Mouse (Mus musculus) induced T-regulatory cell, adult 2 months (primary cell): ENCODE results near the gene Zfp36l3.
"Not testable (repeated sequence)": the region's sequence is repeated elsewhere in the genome, so short reads cannot be mapped to it uniquely, and the experiment has no call there.

Experiments
- DNase-seq: peaks from one replicate; pipeline ENCODE4 v3.0.0-alpha.2; 2012; ENCODE audit warnings: low read depth

The Zfp36l3 gene

DNA sequence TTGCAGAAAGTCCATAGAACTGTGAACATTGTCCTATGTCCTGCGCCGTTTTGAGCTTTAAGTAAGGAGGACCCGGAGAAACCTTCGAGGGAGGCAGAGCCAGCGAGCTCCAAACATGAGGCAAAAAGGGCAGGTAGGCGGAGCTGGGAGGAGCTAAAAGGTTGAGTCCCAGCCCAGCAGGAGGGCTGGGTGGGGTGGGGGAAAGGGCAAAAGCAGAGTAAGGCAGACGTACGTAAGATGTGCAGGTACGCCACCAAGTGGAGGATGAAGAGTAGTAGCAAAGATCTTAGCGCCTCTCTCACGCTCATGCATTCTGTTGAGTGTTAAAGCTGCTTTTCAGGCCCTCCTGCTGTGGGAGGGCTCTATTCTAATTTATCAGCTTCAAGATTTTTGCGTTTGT lies at the start of gene Zfp36l3:
Gene Zfp36l3 (minus strand): TSS at position 119 of the 400 bp plus-strand sequence.
- no peak for DNase-seq

DNA sequence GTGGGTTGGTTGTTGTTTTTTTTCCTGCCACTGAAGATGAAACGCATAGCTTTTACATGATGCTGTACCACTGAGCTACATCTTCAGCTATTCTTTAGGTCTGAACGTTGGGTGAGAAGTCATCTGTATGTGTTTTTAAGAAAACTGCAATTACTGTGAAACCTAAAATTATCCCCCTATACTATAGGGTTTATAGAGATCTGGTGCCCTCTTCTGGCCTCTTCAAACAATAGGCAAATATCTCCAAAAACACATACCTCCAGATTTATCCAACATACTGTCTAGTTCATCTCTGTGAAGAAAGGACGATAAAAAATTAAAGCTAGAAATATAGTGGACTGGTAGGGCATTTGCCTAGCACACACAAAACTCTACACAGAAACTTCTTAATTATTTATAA lies 22.9 kb upstream of the Zfp36l3 start:
- peak; percentile 0 for DNase-seq

DNA sequence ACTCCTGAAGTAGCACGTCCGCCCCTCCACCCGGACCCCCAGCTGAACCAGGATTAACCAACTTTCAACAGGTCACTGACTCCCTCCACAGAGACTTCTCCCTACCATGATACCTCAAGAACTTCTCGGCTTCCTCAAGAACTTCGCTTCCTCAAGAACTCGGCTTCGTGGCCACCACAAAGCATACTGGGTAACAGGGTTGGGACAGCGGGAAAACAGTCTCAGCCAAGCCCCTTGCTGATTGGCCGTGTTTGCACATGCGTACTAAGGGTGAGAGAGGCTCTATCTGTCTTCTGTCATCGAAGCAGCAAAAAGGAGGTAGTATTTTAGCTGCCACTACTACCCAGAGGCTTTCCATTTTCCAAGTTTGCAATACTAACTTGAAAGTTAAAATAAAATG lies 21.3 kb upstream of the Zfp36l3 start, which contains the start of gene Xlr:
Gene Xlr (minus strand): TSS at position 188 of the 400 bp plus-strand sequence.
- not testable (repeated sequence) for DNase-seq

DNA sequence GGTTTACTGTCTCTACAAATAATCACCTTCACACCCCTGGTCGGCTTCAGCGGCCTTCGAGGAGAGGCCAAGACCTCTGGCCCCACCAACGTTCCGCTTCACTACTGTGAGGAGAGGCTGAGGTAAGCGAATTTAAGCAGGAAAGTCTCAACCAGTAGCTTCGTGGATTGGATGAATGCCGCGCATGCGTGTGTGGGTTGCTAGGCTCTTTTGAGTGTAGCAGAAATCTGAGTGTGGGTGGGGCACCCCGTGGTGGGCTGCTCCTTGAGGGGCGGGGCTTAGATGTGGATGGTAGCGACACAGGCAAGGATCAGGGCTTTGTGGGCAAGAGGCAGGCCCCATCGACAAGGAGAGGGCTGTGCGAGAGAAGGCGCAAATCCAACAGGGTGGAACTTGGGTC lies 18.5 kb downstream of the Zfp36l3 start, which contains the start of gene 1700013H16Rik:
Gene 1700013H16Rik (minus strand): TSS at position 96 of the 400 bp plus-strand sequence.
- no peak for DNase-seq

DNA sequence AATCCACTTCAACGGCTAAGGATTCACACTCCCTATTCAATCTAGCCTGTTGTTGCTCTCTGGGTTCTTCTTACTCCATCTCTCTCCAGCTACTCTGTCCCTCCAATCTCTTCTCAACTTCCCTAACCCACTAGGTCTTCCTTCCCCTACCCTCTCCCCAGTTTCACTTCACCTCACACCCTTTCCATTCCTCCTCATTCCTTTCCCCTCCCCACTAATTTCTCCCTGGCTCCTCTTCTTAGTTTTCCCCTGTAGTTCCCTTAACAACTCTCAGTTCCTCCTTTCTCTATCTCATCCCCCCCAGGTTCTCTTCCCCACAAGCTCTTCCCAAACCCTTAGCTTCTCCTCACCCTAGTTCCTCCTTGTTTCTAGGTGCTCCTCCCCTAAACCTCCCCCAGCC lies 23.3 kb downstream of the Zfp36l3 start:
- DNase-seq, result no peak

DNA sequence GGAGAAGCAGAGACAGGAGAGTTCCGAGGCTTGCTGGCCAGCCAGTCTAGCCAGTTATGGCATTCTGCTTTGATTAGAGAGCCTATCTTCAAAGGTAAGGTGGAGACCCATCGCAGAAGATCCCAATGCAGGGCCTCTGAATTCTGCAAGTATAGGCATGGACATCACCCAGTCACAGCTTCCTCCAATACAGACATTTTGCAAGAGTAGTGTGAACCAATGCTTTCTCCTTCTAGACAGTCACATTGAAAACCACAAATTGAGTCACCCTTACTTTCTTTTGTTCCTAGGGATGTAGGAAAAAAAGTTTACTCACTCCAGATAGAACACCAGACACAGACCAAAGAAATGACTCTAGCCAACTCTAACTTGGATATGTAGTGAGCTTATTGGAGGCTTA lies 47.2 kb downstream of the Zfp36l3 start:
- DNase-seq, result no peak

DNA sequence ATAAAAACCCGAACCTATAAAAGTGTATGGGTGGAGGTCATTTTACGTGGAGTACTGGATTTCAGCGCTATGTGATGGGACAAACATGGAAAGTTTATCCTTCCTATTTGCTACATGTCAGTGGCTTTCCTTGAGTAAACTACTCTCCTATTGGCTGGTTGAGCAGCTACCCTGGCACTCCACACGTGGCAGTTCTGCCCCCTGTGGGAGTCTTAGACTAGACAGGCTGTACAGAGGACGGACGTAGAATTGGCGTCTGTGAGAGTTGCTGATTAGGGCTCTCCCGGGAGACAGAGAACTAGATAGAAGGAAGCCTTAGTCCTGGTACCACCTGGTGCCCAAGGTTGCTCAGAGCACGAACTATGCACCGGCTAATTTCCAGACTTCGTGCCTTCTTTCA lies 51.6 kb downstream of the Zfp36l3 start, which contains the start of gene 4930502E18Rik:
Gene 4930502E18Rik (plus strand): TSS at position 231 of the 400 bp plus-strand sequence.
- DNase-seq, result no peak
